Mouse (Mus musculus) thymus, adult 18-20 months (tissue): Measurements from ENCODE around the gene Cdh10.

ENCODE experiments used
- DNase-seq, 2 experiments: peaks; one replicate each; pipeline ENCODE4 v3.0.0; 2022; ENCODE audit warnings: mixed read lengths in 2 of 2

The Cdh10 gene

DNA sequence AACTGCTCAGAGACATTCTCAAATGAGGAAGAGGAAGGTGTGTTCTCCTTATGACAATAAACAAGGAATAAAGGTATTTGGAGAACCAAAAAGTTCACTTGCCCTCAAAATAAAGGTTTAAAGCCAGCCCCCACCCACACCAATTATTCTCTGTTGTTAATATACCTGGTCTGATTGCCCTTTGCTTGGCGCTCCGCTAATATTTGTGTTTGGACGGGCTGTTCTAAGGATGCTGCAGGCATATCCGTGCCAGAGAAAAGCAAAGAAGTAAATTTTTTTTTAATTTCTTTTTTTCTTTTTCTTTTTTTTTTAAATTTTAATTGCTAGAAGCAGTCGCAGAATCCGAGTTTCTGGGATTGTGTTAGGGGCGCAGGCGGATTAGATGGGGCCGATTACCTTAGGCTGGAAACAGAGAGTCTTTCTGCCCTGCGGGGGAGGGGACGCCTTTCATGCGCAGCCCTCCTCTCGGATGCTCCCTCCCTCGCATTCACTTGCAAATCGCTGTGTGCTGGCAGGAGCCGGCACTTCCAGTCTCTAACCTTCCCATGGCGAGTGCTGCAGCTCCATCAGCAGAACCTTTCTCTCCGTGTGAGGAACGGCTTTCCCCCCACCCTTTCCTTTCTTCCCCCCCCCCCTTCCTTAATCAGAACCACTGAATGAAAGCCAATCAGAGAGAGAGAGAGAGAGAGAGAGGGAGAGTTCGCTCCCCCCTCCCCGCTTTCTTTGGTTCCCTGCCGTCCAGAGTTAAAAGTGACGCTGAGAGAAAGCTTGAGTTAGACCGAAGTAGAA lies at the start of gene Cdh10:
TSS of gene Cdh10 (plus strand) at position 763 of the 789 bp plus-strand sequence.
- no peak for DNase-seq

DNA sequence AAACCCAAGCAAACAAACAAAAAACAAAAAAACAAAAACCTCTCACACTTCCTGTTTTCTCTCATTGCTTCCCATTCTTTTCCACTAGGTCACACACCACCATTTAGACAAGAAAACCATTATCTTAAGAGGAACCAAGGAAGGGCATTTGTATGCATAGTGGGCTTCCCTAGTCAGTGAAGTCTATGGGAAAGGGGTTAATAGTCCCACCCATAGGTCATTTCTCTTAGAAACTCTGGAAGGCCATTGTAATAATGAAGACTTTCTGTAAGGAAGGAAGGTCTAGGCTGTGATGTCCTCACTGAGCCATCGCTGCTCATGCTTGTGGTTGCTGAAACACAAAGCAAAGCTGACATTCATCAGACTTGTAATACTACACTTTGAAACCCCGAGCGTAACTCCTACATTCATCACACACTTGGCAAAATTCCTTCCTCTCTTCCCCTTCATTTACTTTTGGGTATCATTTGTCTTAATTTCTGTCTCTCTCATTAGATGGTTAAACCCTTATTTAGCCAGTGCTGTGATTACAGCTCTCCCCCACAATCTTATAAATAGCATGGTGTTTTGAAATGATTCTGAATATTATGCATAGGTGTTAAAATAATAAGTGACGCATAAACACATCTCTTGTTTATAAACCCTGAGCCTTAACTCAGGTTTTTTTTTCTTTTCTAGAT lies 9.5 kb upstream of the Cdh10 start:
- DNase-seq, result no peak

DNA sequence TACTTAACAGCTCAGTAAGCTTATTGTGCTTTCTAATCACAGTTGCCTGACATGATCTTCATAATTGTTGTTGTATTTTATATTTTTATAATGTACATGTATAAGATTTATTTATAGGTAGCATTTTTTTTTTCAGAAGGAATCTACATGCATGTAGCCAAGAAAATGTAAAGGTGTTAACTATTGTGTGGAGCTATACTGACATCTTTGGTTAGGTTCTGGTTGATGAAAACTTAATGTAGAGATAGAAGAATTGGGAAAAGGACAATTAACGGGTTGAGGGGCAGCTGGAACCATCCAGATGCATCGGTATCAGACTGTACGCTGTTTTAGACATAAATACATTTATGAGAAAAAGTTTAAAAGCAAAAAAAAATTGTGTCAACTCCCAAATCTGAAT lies 1.0 kb upstream of the Cdh10 start:
- no peak for DNase-seq

DNA sequence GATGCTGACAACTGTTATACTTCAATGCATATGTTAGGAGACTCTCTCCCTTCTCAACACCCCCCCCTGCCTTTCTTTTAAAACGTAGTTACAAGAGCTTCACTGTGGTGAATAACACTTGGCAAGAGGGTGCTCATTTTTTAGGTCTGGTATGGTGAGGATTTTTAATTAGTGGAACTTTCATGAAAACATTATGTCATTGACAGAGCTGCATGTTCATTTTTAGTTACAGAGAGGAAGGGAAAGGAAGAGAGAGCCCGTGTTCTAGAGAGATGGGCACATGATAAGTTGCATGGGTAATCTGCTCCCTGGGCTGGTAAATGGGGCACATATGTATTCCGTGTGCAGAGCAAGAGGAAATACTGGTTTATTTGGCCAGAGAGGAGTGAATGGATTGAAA lies 1.5 kb downstream of the Cdh10 start:
- no peak for DNase-seq

- DNase-seq, result peak; percentile 26 to 35
These were observed 2.5 kb downstream of the Cdh10 start for GRCm38 (mm10) chr15:18821114-18821756.

DNA sequence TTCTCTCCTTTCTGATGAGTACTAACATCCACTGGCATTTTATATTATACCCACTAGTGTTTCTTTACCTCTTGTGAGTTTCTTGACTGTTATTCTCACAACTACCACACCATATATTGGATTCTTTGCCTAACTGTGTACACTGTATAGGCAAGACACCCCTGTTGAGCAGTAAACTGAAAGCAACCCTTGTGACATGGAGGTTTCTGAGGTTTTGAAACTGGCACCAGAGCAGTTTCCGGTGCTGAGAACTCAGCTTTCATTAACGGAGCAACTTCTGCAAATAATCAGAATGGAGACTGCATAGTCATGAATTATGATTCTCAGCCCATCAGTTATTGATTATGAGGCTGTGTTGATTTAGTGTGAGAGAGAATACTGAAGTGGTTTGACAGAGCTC lies 4.7 kb downstream of the Cdh10 start:
- no peak for DNase-seq

- DNase-seq, result no peak
These were observed 13.5 kb downstream of the Cdh10 start for GRCm38 (mm10) chr15:18832263-18832662.

GRCm38 (mm10) chr15:18841769-18842168 lies 23.0 kb downstream of the Cdh10 start:
- DNase-seq, result no peak

DNA sequence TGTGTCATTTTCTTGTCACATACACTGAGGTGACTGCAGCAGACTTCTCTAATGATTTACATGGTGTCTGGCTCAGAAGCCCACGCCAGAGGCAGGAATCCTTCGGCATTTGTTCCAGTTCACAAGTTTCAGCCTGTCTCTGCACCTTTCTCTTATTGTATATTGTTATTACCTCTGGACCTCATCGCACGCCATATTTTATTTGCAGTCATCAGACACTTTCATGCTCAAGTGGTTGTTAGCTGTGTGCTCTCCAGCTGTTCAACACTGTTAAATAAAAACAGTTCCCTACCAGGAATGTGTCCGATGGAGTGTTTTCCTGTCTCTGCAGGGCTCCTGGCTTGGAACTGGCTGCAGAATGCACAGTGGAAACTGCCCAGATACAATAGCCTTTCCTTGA lies 26.1 kb downstream of the Cdh10 start:
- DNase-seq, result no peak

DNA sequence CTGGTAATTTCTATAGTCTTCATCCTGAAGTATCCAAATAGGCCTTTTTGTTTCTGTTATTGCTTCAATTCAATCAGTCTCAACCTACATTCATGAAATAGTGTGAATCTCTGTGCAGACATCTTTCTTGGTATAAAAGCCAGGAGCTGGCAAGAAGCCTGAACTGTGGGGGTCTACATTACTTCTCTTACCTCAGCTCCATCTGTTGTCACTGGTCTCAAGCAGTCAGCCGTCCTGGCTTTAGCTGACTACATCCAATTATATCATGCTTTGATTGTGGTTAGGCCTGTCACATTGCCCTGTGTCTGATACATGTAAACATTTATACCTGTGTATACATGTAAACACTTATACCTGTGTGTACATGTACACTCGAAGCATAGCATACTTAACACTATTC lies 31.8 kb downstream of the Cdh10 start:
- no peak for DNase-seq

DNA sequence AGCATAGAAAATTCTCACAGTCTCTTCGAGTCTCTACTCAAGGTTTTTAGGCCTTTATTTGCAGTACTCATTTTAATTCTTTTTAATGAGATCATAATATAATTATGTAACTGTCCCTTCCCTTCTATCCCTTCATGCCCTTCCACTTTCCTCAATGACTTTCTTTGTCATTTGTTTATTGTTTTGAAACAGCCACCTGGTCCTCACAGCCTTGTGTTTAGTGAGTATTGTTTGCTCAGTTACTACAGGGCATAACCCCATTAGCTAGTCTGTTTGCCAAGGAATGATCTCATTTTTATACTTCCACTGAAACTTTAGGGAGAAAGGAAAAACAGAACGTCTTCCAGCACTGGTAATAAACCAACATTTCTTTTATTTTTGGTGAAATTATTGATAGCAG lies 39.4 kb downstream of the Cdh10 start:
- DNase-seq, result no peak

DNA sequence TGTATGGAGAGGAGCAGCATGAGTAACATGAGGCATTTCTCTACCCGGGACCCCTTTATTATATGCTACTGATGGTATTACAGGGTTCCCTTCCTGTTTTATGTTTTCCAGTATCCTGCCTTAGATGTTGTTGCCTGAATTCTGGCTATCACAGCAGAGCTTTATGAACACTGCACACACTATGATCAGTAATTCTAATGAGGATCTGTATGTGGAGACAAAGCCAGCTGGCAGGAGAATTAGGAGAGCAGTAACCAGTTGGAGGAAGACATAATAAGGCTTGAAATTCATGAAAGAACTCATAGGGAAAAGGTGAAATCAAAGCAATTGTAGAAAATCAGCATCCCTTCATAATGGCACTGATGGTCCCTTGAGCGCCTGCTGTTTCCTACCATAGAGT lies 51.1 kb downstream of the Cdh10 start:
- DNase-seq, result no peak

DNA sequence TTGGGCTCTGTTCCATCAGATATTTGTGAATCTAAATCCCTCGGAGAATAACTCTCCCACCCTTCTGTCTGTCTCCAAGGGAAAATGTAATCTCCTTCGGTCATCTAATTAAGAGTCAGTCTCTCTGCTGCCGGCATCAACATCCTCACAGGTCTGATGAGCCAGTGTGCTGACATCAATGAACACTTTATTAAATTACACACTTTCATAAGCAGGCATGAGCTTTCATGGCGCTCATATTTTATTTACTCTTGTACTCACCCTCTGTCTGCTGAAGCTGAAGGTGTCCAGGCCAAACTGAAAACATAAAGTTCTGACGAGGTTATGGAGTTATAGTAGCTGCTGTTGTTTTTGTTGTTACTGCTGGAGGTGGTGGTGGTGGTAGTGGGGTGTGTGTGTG lies 62.7 kb downstream of the Cdh10 start:
- DNase-seq, result no peak

GRCm38 (mm10) chr15:18886673-18887072 lies 67.9 kb downstream of the Cdh10 start:
- DNase-seq, result no peak

- DNase-seq, result no peak
These were observed 70.2 kb downstream of the Cdh10 start for GRCm38 (mm10) chr15:18888912-18889311.

DNA sequence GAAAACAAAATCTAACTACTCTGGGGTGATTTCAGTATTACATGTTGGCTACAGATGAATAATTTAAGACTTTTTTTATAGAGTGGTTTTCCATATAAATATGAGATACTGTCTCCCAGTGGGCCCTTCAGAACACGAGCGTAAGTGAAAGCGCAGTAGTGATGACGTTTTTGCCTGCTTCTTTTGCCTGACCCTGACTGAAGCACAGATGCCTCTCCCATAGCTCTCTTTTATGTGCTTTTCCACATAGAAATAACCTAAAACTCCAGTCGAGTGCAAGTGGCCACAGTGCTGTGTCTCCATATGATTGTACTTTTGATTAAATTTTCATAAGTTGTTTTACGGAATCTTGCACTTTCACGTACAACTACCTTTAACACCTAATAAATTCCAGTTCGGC lies 71.6 kb downstream of the Cdh10 start:
- DNase-seq, result no peak

DNA sequence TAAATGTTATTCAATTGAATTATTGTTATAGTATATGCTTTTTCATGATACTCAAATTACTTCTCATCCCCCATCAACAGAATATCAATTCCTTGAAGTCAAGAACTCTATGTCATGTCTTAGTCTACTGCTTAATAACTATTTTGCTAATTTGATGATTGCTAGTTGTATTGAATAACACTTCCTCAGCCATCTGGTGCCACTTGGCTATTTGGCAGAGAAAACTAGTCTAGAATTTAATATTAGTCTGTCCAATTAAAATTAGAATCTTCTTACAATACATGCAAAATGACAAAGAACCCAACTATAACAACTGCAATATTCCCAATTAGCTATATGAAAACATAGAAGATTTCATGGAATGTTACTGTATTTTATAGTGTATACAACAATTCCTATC lies 82.0 kb downstream of the Cdh10 start:
- no peak for DNase-seq

- DNase-seq, result no peak
These were observed 85.4 kb downstream of the Cdh10 start for GRCm38 (mm10) chr15:18904131-18904530.

DNA sequence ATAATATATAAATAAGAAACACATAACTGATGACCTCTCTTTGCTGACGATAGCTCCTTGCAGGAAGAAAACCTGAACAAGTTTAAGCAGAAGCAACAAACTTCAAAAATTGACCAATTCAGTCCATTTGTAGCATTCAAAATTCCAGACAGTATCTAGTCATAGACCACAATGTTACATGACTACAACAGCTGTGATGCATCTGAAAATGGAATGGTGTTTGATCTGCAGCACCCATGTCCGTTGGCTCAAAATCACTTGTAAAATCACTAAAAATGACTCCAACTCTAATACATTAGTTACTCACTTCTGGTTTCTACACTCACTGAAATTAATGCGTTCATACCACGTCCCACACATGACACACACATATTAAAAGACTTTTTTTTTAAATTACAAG lies 91.9 kb downstream of the Cdh10 start:
- no peak for DNase-seq

DNA sequence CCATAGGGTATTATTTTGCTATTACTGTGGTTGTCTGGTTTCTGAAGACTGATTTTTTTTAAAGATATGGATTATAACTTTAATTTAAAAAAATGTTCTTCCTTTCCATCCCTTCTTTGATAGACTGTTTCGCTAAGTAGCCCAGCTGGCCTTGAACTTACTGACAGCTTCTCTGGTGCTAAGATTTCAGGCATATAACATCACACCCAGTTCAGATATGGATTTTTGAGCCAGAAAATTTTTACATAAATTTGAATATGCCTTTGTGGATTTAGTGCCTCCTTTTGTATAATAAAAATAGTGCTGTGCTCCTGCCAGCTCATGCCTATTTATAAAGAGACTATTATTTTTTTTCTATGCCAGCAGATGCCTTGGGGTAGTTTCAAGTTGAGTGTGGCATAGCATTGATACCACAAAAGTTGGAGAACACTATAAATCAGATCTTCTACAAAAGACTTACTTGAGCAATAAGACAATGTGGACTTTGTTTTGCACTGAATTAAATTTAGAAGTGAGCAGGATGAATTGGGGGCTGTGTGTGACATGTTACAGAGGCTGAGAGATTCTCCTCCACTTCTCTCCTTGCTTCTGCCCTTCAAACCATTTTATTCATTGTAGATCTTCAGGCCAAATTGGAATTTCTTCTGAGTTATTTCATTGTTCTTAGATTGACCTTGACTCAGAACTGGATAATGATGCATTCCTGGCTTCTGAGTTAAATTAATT lies 106.8 kb downstream of the Cdh10 start:
- DNase-seq, result no peak

- DNase-seq, result no peak
These were observed 108.2 kb downstream of the Cdh10 start for GRCm38 (mm10) chr15:18926964-18927363.

DNA sequence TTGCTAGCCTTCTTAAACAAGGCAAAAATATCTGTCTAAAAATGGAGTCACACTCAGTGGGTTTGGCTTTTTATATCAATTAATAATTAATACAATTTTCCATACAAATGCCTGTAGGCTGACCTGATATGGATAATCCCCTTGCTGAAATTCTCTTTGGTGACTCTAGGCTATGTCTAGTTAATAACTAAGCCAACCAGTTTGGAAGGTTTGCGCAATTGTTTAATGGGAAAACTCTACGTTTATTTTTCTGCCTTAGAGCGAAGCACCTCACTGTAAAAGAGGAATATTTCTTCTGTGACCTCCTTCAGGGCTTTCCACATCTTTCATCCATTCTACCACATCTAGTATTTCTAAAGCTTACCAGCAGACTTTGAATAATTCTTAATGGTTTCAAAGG lies 133.5 kb downstream of the Cdh10 start:
- DNase-seq, result no peak

DNA sequence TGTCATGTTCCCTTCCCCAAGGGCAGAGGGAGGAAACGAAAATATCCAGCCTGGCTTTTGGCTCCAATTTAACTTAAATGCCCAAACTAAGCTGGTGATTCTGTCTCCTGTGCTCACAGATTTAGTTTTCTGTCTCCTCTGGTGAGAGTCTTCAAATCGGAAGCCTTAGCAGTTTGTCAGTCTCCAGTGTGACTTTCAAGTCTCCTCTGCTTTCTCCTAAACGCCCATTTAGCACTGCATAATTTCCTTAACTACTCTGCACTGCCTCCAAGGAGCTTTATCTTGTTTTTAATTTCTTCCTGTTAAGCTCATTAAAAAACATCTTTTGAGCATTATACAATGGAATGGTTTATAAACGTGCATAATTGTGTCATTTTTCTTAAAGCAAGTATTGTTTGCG lies 156.3 kb downstream of the Cdh10 start:
- no peak for DNase-seq
